In the genomic region with DNA sequence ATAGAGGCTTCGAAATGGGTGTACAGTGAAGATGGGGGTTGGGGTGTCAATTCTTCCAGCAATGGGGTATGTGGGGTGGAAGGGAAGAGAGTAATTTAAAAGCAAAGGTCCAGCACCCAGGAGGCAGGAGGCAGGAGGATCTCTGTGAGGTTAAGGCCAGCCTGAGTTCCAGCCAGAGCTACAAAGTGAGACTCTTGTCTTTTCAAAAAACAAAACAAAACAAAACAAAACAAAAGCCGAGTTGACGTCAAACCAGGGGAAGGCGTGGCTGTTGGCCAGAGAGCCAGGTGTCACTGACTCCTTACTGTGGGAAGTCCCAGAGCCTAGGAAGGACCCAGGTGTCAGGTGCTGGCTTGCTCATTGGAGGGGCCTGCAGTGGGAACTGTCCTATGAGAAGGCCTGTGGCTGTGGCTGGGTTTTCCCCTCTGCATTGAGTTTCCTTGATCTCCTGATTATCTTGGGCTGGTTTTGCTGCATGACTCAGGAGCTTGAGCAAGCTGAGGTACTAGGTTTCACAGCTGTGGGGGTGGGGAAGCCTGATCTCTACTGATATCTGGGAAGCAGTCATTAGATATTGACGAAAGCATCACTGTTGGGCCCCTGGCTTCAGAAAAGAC, we compare ENCODE assay signal across 9 mouse cellular contexts. TPM values are rescaled to one million over a fixed set of nuclear protein-coding genes. Genes with fewer than 3 reads are reported as not detected.
A peak's percentile ranks its signal among the peaks of the same experiment; 100 is the strongest.
DNase-seq lines count a peak whose midpoint lies in the region; ATAC-seq and TF ChIP-seq lines count a peak whose summit lies in the region.
"Had no signal": no experiment of that assay in that cellular context is flagged by ENCODE, and none has a peak within 500 bp of the region (broad histone marks: within the 10 kb centered on the region; RNA-seq: fewer than 3 reads in every experiment).

No protein-coding gene starts in this region.

- H3K27me3 ChIP-seq in forebrain, embryonic 16.5 days (replicated peaks; ENCODE audit: control insufficient read depth, insufficient read depth, low read length), result no peaks in the 10 kb centered on the region

- intact Hi-C loops in gastrocnemius, postnatal 36 days (cut with DNase I), result loop anchor here (2.0 kb wide), 1 partner anchor 25 kb away; no protein-coding TSS in a partner anchor

- peak; percentile 54 to 73 for DNase-seq in urinary bladder, adult 18-20 months (ENCODE audit: low spot score in 2 of 2)
- DNase-seq in urinary bladder, postnatal 10 days (ENCODE audit: low spot score), result no peak
- DNase-seq in lung, postnatal 36 days, result peak; percentile 61
- peak; percentile 64 for DNase-seq in urinary bladder, postnatal 25 days (ENCODE audit: low spot score)
- DNase-seq in gastrocnemius, postnatal 4 days (ENCODE audit: low spot score in 2 of 2), result no peak
- DNase-seq in gastrocnemius, postnatal 36 days, result no peak

- H3K4me1 ChIP-seq in embryonic fibroblast, embryonic 13.5 days (ENCODE audit: control insufficient read depth, insufficient read depth, low read length), result peaks cover 9% of the 10 kb centered on the region
- H3K4me1 ChIP-seq in forebrain, embryonic 16.5 days (replicated peaks; ENCODE audit: control insufficient read depth, insufficient read depth, low read length), result peaks cover 22% of the 10 kb centered on the region

- H3K27ac ChIP-seq in embryonic fibroblast, embryonic 13.5 days (ENCODE audit: insufficient read depth, low read length), result 0 out of 2 replicates have a peak overlapping the region, but pooled peaks have one; percentile 1
- H3K27ac ChIP-seq in forebrain, embryonic 16.5 days (ENCODE audit: low read length), result no peak overlapping the region

- TF ChIP-seq CTCF in embryonic fibroblast, embryonic 13.5 days (IDR thresholded peaks at IDR 0.05; ENCODE audit: borderline replicate concordance, insufficient read depth, low read length), result no peak

- H3K9me3 ChIP-seq in forebrain, embryonic 16.5 days (ENCODE audit: control insufficient read depth, low read length), result no peaks in the 10 kb centered on the region

- 68% methylated on average over 5 of the region's 5 CpGs for WGBS in forebrain, embryonic 16.5 days

- TF ChIP-seq POLR2A in embryonic fibroblast, embryonic 13.5 days (IDR thresholded peaks at IDR 0.05; ENCODE audit: low read depth, low read length), result no peak

- no peak overlapping the region for H3K4me2 ChIP-seq in forebrain, embryonic 16.5 days (ENCODE audit: low read length)

- no peaks in the 10 kb centered on the region for H3K36me3 ChIP-seq in forebrain, embryonic 16.5 days (ENCODE audit: control insufficient read depth, insufficient read depth)

- H3K9ac ChIP-seq in forebrain, embryonic 16.5 days (replicated peaks; ENCODE audit: low read depth, low read length), result no peak overlapping the region

- no peak for ATAC-seq in forebrain, embryonic 16.5 days

- no peak overlapping the region for H3K4me3 ChIP-seq in embryonic fibroblast, embryonic 13.5 days (ENCODE audit: insufficient read depth, low read length)
- H3K4me3 ChIP-seq in forebrain, embryonic 16.5 days (replicated peaks; ENCODE audit: low read length), result no peak overlapping the region
- H3K4me3 ChIP-seq: heart, adult 2 months had no signal

RNA-seq across cellular contexts. Expression of gene Ptp4a2, which starts 17.2 kb away (rescaled TPM):
- 501 and 598 TPM in 2 replicates for polyA plus RNA-seq in embryonic fibroblast, embryonic 13.5 days (2011; ENCODE audit: insufficient read length, low read depth, missing spikeins)
- 100 to 1,000 TPM; 406 to 430 TPM for total RNA-seq in gastrocnemius, postnatal 4 days (2021)
- 100 to 1,000 TPM; 615 to 657 TPM for total RNA-seq in gastrocnemius, postnatal 36 days (2021)
- polyA plus RNA-seq in forebrain, embryonic 16.5 days (2015; fragmentation: Nextera tagmentation; extraction: Ambion mirVana), result 278 and 316 TPM in 2 replicates

RNA-seq across cellular contexts. Expression of gene Khdrbs1, which starts 51.7 kb away (rescaled TPM):
- 113 and 146 TPM in 2 replicates for polyA plus RNA-seq in embryonic fibroblast, embryonic 13.5 days (2011; ENCODE audit: insufficient read length, low read depth, missing spikeins)
- total RNA-seq in gastrocnemius, postnatal 4 days (2021), result 10 to 100 TPM; 75.8 to 77.4 TPM
- total RNA-seq in gastrocnemius, postnatal 36 days (2021), result 10 to 100 TPM; 20.2 to 26.5 TPM
- polyA plus RNA-seq in forebrain, embryonic 16.5 days (2015; fragmentation: Nextera tagmentation; extraction: Ambion mirVana), result 160 and 179 TPM in 2 replicates

Comparison
In these comparisons a context has a peak if more than half of its experiments do, and no peak if none do; other contexts are left out.
1. DNase-seq: peak in urinary bladder, adult 18-20 months (2 of 2), lung, postnatal 36 days (single experiment) and urinary bladder, postnatal 25 days (single experiment); none in urinary bladder, postnatal 10 days (single experiment), gastrocnemius, postnatal 4 days (0 of 2) and gastrocnemius, postnatal 36 days (0 of 2).